15 mouse cellular contexts compared by ENCODE assay signal in genomic region chr12:115311956-115312355, GRCm38 (mm10).
DNase-seq lines count a peak whose midpoint lies in the region; ATAC-seq and TF ChIP-seq lines count a peak whose summit lies in the region.
"Had no signal": no experiment of that assay in that cellular context is flagged by ENCODE, and none has a peak within 500 bp of the region (broad histone marks: within the 10 kb centered on the region; RNA-seq: fewer than 3 reads in every experiment).

No protein-coding gene starts in this region.

- ATAC-seq in kidney, embryonic 16.5 days (ENCODE audit: low FRiP score, low TSS enrichment): no peak
- peak; percentile 47; the same call in 1 of the 2 replicates for ATAC-seq in liver, embryonic 16.5 days (ENCODE audit: low read depth)
- ATAC-seq in erythroid progenitor cell, adult 5-6 weeks (replicated peaks; ENCODE audit: low FRiP score, poor library complexity, severe bottlenecking): no peak
- ATAC-seq in midbrain, embryonic 15.5 days (replicated peaks): no peak
- ATAC-seq: forebrain, embryonic 15.5 days; midbrain, embryonic 13.5 days had no signal

- TF ChIP-seq POLR2A in kidney, adult 2 months (IDR thresholded peaks at IDR 0.05; ENCODE audit: low read depth, low read length): no peak

- TF ChIP-seq CTCF in kidney, adult 2 months (conservative IDR thresholded peaks at IDR 0.05; ENCODE audit: insufficient read depth, insufficient read length, low read depth, low read length): no peak

- no peak overlapping the region for H3K9ac ChIP-seq in kidney, embryonic 16.5 days (replicated peaks; ENCODE audit: low read length)
- H3K9ac ChIP-seq in liver, embryonic 16.5 days (ENCODE audit: low read depth, low read length): no peak overlapping the region
- H3K9ac ChIP-seq in midbrain, embryonic 15.5 days: no peak overlapping the region
- H3K9ac ChIP-seq: embryonic facial prominence, embryonic 12.5 days; forebrain, embryonic 15.5 days; lung, embryonic 15.5 days; midbrain, embryonic 13.5 days had no signal

- H3K27me3 ChIP-seq in kidney, adult 2 months (replicated peaks; ENCODE audit: control insufficient read depth, insufficient read depth, low read length): no peaks in the 10 kb centered on the region
- H3K27me3 ChIP-seq in kidney, embryonic 16.5 days (ENCODE audit: insufficient read depth, low read length): no peaks in the 10 kb centered on the region
- no peaks in the 10 kb centered on the region for H3K27me3 ChIP-seq in liver, embryonic 16.5 days (ENCODE audit: control insufficient read depth, insufficient read depth, low read depth, low read length)
- no peaks in the 10 kb centered on the region for H3K27me3 ChIP-seq in midbrain, embryonic 15.5 days (replicated peaks)
- H3K27me3 ChIP-seq: embryonic facial prominence, embryonic 12.5 days; forebrain, embryonic 15.5 days; lung, embryonic 15.5 days; midbrain, embryonic 13.5 days had no signal

- H3K4me1 ChIP-seq in kidney, adult 2 months (ENCODE audit: control insufficient read depth, insufficient read depth, low read length): no peaks in the 10 kb centered on the region
- no peaks in the 10 kb centered on the region for H3K4me1 ChIP-seq in kidney, embryonic 16.5 days (ENCODE audit: insufficient read depth, low read length)
- no peaks in the 10 kb centered on the region for H3K4me1 ChIP-seq in liver, embryonic 16.5 days (ENCODE audit: control insufficient read depth, low read depth, low read length)
- H3K4me1 ChIP-seq in midbrain, embryonic 15.5 days: no peaks in the 10 kb centered on the region
- H3K4me1 ChIP-seq: embryonic facial prominence, embryonic 12.5 days; forebrain, embryonic 15.5 days; lung, embryonic 15.5 days; midbrain, embryonic 13.5 days had no signal

- H3K4me2 ChIP-seq in kidney, embryonic 16.5 days (replicated peaks; ENCODE audit: low read depth, low read length): no peak overlapping the region
- no peak overlapping the region for H3K4me2 ChIP-seq in liver, embryonic 16.5 days (ENCODE audit: low read depth, low read length)
- H3K4me2 ChIP-seq in midbrain, embryonic 15.5 days: no peak overlapping the region
- H3K4me2 ChIP-seq: embryonic facial prominence, embryonic 12.5 days; forebrain, embryonic 15.5 days; lung, embryonic 15.5 days; midbrain, embryonic 13.5 days had no signal

- H3K27ac ChIP-seq in kidney, adult 2 months (ENCODE audit: insufficient read depth, low read depth, low read length): no peak overlapping the region
- no peak overlapping the region for H3K27ac ChIP-seq in kidney, embryonic 16.5 days (ENCODE audit: low read length)
- H3K27ac ChIP-seq in liver, embryonic 16.5 days (ENCODE audit: low read length): no peak overlapping the region
- H3K27ac ChIP-seq in midbrain, embryonic 15.5 days: no peak overlapping the region
- H3K27ac ChIP-seq: embryonic facial prominence, embryonic 12.5 days; forebrain, embryonic 15.5 days; lung, embryonic 15.5 days; midbrain, embryonic 13.5 days had no signal

- peak; percentile 1 for DNase-seq in kidney, adult 2 months
- DNase-seq in adrenal gland, postnatal 36 days: peak; percentile 19 to 20
- peak; percentile 3 to 18 for DNase-seq in thymus, postnatal 36 days
- DNase-seq in spleen, postnatal 10 days (ENCODE audit: low spot score in 2 of 2): no peak
- DNase-seq: cerebellum, adult 2 months; heart, postnatal 4 days; kidney, postnatal 10 days had no signal

- H3K4me3 ChIP-seq in kidney, adult 2 months (ENCODE audit: insufficient read depth, low read depth, low read length): no peak overlapping the region
- H3K4me3 ChIP-seq in kidney, embryonic 16.5 days (ENCODE audit: low read length): no peak overlapping the region
- H3K4me3 ChIP-seq in liver, embryonic 16.5 days (ENCODE audit: low read depth, low read length): no peak overlapping the region
- H3K4me3 ChIP-seq in midbrain, embryonic 15.5 days: no peak overlapping the region
- H3K4me3 ChIP-seq: embryonic facial prominence, embryonic 12.5 days; forebrain, embryonic 15.5 days; lung, embryonic 15.5 days; midbrain, embryonic 13.5 days had no signal

- no peaks in the 10 kb centered on the region for H3K36me3 ChIP-seq in kidney, adult 2 months (ENCODE audit: control insufficient read depth, insufficient read depth, low read length)
- no peaks in the 10 kb centered on the region for H3K36me3 ChIP-seq in kidney, embryonic 16.5 days (ENCODE audit: insufficient read depth, low read length)
- no peaks in the 10 kb centered on the region for H3K36me3 ChIP-seq in liver, embryonic 16.5 days (ENCODE audit: control insufficient read depth, insufficient read depth)
- H3K36me3 ChIP-seq in midbrain, embryonic 15.5 days (replicated peaks): no peaks in the 10 kb centered on the region
- H3K36me3 ChIP-seq: embryonic facial prominence, embryonic 12.5 days; forebrain, embryonic 15.5 days; lung, embryonic 15.5 days; midbrain, embryonic 13.5 days had no signal

- H3K9me3 ChIP-seq in kidney, embryonic 16.5 days (ENCODE audit: low read length): no peaks in the 10 kb centered on the region
- H3K9me3 ChIP-seq in liver, embryonic 16.5 days (replicated peaks; ENCODE audit: control insufficient read depth, low read length): no peaks in the 10 kb centered on the region
- H3K9me3 ChIP-seq in midbrain, embryonic 15.5 days: 0 out of 2 replicates have a peak, but pooled peaks cover 2% of the 10 kb centered on the region
- H3K9me3 ChIP-seq: embryonic facial prominence, embryonic 12.5 days; forebrain, embryonic 15.5 days; lung, embryonic 15.5 days had no signal

Comparison
In these comparisons a context has a peak if more than half of its experiments do, and no peak if none do; other contexts are left out.
1. DNase-seq: peak in kidney, adult 2 months (single experiment), adrenal gland, postnatal 36 days (2 of 2) and thymus, postnatal 36 days (2 of 2); none in spleen, postnatal 10 days (0 of 2).